Mouse (Mus musculus) neural tube, embryonic 15.5 days (tissue): Measurements from ENCODE around the gene Slc51b. TPM values are rescaled to one million over a fixed set of nuclear protein-coding genes. Genes with fewer than 3 reads are reported as not detected.

Experiments used
- ATAC-seq: fragments of 200-750 bp; cut with Nextera tagmentation; 2 replicates; pipeline ENCODE4 v1.8.0; 2017; ENCODE audit warnings: mild to moderate bottlenecking, moderate TSS enrichment, moderate library complexity; ENCODE audit not compliant: low FRiP score
- H3K27ac ChIP-seq: fragments of 300-500 bp; sonication (generic); replicated peaks from 2 replicates; pipeline ENCODE4 v1.5.1; 2015; ENCODE audit warnings: mild to moderate bottlenecking, inconsistent platforms
- H3K27me3 ChIP-seq: fragments of 300-500 bp; sonication (generic); replicated peaks from 2 replicates; pipeline ENCODE4 v1.6.1; 2015; ENCODE audit warnings: inconsistent platforms
- H3K36me3 ChIP-seq: fragments of 300-500 bp; sonication (generic); 2 replicates; pipeline ENCODE4 v1.6.1; 2015; ENCODE audit warnings: inconsistent platforms
- H3K4me1 ChIP-seq: fragments of 300-500 bp; sonication (generic); 2 replicates; pipeline ENCODE4 v1.6.1; 2015; ENCODE audit warnings: inconsistent platforms
- H3K4me2 ChIP-seq: fragments of 300-500 bp; sonication (generic); 2 replicates; pipeline ENCODE4 v1.6.1; 2015; ENCODE audit warnings: inconsistent platforms, mild to moderate bottlenecking, moderate library complexity
- H3K4me3 ChIP-seq: fragments of 300-500 bp; sonication (generic); replicated peaks from 2 replicates; pipeline ENCODE4 v1.5.1; 2015; ENCODE audit warnings: mild to moderate bottlenecking, inconsistent platforms
- H3K9ac ChIP-seq: fragments of 300-500 bp; sonication (generic); replicated peaks from 2 replicates; pipeline ENCODE4 v1.6.1; 2015; ENCODE audit warnings: mild to moderate bottlenecking, inconsistent platforms
- H3K9me3 ChIP-seq: fragments of 300-500 bp; sonication (generic); replicated peaks from 2 replicates; pipeline ENCODE4 v1.6.1; 2016; ENCODE audit warnings: inconsistent platforms
- WGBS: fragments of 180-500 bp; shearing (Covaris S2); methylation state at CpG from one replicate; pipeline ENCODE4 v1.1.7; 2015; ENCODE audit warnings: mixed read lengths; 5-methylcytosine and 5-hydroxymethylcytosine counted together
- polyA plus RNA-seq: library from polyadenylated mRNA; unstranded; fragments of >200 nt; fragmentation: Nextera tagmentation; extraction: Ambion mirVana; gene quantifications from 2 replicates; pipeline ENCODE4 v1.2.1, GENCODE M21; 2015

Gene Slc51b
- polyA plus RNA-seq, 1 experiment from 2014 or later, result not detected

DNA sequence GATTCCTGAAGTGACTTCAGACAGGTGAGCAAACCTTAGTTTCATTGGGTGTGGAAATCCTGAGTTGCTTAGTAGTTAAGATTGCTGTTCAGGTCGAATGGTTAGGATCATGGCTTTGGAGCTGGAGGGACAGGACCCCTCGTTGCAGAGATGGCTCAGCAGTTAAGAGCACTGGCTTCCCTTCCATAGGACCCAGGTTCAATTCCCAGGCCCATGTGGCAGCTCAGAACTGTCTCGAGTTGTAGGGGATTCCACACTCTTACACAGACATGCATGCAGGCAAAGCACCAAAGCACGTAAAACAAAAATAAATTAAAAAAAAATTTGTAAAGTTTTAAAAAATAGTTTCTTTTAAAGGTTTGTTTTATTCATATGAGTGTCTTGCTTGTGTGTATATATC is 12.5 kb upstream of the Slc51b start:
- Histone ChIP-seq H3K9me3 (no peaks in the 10 kb centered on the region), H3K4me3 (no peak overlapping the region; the same call in 1 of the 2 replicates), H3K27me3 (no peaks in the 10 kb centered on the region), H3K36me3 (peaks cover 9% of the 10 kb centered on the region; the same call in 1 of the 2 replicates), H3K9ac (no peak overlapping the region), H3K4me1 (peaks cover 15% of the 10 kb centered on the region), H3K4me2 (peak overlapping the region; percentile 71; the same call in 1 of the 2 replicates), H3K27ac (no peak overlapping the region)
- WGBS, result 76% methylated on average over 4 of the region's 4 CpGs
- ATAC-seq, result peak; percentile 25; the same call in 1 of the 2 replicates

DNA sequence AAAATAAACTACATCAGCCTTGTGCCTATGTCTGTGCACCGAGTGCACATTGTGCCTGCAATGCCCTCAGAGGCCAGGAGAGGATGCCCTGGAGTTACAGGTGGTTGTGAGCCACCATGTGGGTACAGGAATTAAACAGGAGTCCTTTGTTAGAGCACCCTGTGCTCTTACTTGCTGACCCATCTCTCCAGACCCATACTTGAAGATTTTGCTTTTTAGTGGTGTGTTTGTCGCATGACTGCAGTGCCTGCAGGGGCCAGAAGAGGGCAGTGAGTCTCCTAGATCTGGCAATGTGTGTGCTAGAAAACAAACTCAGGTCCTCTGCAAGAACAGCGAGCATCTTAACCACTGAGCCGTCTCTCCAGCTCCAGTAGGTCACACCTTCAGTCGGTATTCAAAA is 11.4 kb upstream of the Slc51b start:
- 0 out of 2 replicates have a peak, but pooled peaks cover 2% of the 10 kb centered on the region for H3K36me3 ChIP-seq
- ATAC-seq, result no peak
- H3K27ac ChIP-seq, result no peak overlapping the region
- WGBS, result 72% methylated on average over 5 of the region's 5 CpGs
- H3K27me3 ChIP-seq, result no peaks in the 10 kb centered on the region
- H3K9me3 ChIP-seq, result no peaks in the 10 kb centered on the region
- no peak overlapping the region for H3K4me3 ChIP-seq
- no peak overlapping the region for H3K9ac ChIP-seq
- no peak overlapping the region for H3K4me2 ChIP-seq
- peaks cover 15% of the 10 kb centered on the region for H3K4me1 ChIP-seq

DNA sequence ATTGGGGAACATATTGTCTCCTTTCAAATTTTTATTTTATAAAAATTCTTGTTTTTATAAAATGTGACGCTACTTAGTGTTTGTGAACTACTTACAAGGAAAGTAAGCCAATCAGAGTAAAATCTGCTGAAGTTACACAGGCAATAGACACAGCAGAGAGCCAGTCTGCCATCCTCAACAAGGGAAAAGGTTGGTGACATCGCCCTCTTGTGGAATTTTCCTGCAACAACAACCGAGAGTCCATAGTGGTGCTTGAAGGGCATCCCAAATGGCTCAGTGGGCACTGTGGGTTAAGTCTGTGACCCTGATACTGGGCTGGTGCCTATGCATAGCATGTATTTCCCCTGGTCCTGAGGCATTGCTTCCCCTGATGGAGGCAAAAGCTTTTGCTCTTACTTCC is 9.5 kb upstream of the Slc51b start:
- no peaks in the 10 kb centered on the region for H3K27me3 ChIP-seq
- H3K36me3 ChIP-seq, result no peaks in the 10 kb centered on the region
- H3K9ac ChIP-seq, result no peak overlapping the region
- ATAC-seq, result no peak
- H3K4me2 ChIP-seq, result no peak overlapping the region
- no peaks in the 10 kb centered on the region for H3K9me3 ChIP-seq
- no peak overlapping the region for H3K27ac ChIP-seq
- H3K4me3 ChIP-seq, result no peak overlapping the region
- 0% methylated on average over 3 of the region's 3 CpGs for WGBS
- H3K4me1 ChIP-seq, result peaks cover 9% of the 10 kb centered on the region

DNA sequence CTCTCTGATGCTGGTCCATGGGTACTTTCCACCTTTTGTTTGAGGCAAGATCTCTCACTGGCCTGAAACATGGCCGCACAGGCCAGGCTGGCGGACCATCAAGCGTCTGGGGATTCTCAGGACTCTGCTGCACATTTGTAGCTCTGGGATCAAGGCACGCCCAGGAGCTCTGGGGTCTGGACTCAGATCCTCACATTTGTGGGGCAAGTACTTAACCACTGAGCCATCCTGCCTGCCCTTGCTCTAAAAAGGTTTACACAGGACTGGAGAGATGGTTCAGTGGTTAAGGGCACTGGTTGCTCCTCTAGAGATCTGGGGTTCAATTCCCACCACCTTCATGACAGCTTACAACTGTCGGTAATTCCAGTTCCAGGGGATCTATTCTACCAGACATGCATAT is 8.2 kb upstream of the Slc51b start:
- H3K27me3 ChIP-seq, result no peaks in the 10 kb centered on the region
- H3K4me2 ChIP-seq, result no peak overlapping the region
- no peaks in the 10 kb centered on the region for H3K4me1 ChIP-seq
- no peaks in the 10 kb centered on the region for H3K9me3 ChIP-seq
- H3K36me3 ChIP-seq, result no peaks in the 10 kb centered on the region
- 86% methylated on average over 5 of the region's 5 CpGs for WGBS
- H3K4me3 ChIP-seq, result no peak overlapping the region
- no peak overlapping the region for H3K9ac ChIP-seq
- H3K27ac ChIP-seq, result no peak overlapping the region
- no peak for ATAC-seq

DNA sequence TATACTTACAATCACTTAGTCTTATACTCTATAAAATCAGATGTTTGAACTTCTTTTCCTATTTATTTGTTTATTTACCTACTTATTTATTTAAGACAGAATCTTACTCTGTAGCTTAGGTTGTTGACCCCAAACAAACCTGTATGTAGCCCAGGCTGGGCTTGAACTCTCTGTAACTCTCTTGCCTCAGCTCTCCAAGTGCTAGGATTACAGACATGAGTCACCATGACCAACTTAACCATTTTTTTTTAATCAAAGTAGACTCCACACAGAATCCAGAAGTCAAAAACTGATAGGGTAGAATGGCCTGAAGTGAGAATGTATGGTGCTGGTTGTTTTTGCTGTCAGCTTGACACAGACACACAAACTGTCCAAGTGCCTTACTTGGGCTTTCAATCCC is 7.6 kb upstream of the Slc51b start:
- no peak for ATAC-seq
- Histone ChIP-seq H3K9ac (no peak overlapping the region), H3K4me3 (no peak overlapping the region), H3K4me1 (no peaks in the 10 kb centered on the region), H3K27me3 (no peaks in the 10 kb centered on the region), H3K36me3 (no peaks in the 10 kb centered on the region), H3K27ac (no peak overlapping the region), H3K4me2 (no peak overlapping the region), H3K9me3 (no peaks in the 10 kb centered on the region)

DNA sequence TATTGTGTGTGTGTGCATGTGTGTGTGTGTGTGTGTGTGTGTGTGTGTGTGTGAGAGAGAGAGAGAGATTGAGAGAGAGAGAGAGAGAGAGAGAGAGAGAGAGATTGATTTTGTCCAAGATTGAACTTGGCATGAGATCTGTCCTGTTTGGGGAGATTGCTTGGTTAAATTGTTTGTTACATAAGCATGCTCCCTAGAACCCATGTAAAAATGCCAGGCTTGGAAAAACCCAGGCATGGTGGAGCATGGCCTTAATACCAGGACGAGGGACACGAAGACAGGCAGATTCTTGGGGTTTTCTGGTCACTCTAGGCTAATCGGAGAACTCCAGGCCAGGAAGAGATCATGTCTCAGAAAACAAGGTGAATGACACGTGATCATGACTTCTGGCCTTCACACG is 5.2 kb upstream of the Slc51b start:
- no peaks in the 10 kb centered on the region for H3K36me3 ChIP-seq
- no peak overlapping the region for H3K9ac ChIP-seq
- H3K9me3 ChIP-seq, result no peaks in the 10 kb centered on the region
- H3K4me2 ChIP-seq, result no peak overlapping the region
- H3K27ac ChIP-seq, result no peak overlapping the region
- H3K4me1 ChIP-seq, result no peaks in the 10 kb centered on the region
- WGBS, result 89% methylated on average over 5 of the region's 5 CpGs
- no peaks in the 10 kb centered on the region for H3K27me3 ChIP-seq
- no peak for ATAC-seq
- no peak overlapping the region for H3K4me3 ChIP-seq

DNA sequence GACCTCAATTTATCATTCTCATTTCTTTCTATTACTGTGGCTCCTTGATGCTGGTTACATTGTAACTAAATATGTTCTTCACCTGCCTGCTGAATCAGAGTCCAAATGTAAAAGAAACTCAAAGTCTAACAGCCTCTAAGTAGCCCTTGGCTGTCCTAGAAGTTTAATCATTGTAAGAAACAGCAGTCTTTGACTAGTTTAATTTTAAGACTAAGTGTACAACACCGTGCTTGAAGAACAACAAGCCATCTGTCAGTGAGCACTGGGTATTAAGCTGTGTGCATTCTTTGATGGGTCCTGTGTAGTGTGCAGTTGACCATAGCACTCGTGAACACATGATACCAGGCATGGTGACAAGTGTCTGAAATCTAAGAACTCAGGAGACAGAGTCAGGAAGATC is 4.8 kb upstream of the Slc51b start:
- Histone ChIP-seq H3K4me3 (no peak overlapping the region), H3K4me1 (no peaks in the 10 kb centered on the region), H3K27ac (no peak overlapping the region), H3K27me3 (no peaks in the 10 kb centered on the region), H3K9me3 (no peaks in the 10 kb centered on the region), H3K36me3 (no peaks in the 10 kb centered on the region), H3K4me2 (no peak overlapping the region), H3K9ac (no peak overlapping the region)
- ATAC-seq, result no peak
- WGBS, result 82% methylated on average over 2 of the region's 2 CpGs

DNA sequence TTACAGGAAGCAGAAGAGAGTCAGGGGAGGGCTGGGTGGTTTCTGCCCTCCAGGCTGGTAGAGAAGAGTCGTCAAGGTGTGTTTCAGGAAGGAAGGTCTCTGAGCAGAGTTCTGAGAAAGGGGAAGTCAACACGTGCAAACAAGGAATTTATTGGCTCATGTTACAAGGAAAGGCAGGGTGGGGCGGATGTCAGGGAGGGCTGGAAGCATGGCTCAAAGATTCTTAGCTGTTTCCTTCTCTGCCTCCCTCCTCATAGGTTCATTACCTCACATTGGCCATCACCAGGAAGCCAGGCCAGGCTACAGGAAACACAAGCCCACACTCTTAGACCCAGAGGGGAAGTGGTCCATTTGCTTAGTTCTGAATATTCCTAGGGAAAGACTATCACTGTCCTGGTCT is 1.6 kb upstream of the Slc51b start:
- Histone ChIP-seq H3K27me3 (no peaks in the 10 kb centered on the region), H3K4me1 (no peaks in the 10 kb centered on the region), H3K9ac (no peak overlapping the region), H3K4me3 (no peak overlapping the region), H3K36me3 (no peaks in the 10 kb centered on the region), H3K9me3 (no peaks in the 10 kb centered on the region), H3K27ac (no peak overlapping the region), H3K4me2 (no peak overlapping the region)
- ATAC-seq, result no peak
- 37% methylated on average over 3 of the region's 3 CpGs for WGBS

DNA sequence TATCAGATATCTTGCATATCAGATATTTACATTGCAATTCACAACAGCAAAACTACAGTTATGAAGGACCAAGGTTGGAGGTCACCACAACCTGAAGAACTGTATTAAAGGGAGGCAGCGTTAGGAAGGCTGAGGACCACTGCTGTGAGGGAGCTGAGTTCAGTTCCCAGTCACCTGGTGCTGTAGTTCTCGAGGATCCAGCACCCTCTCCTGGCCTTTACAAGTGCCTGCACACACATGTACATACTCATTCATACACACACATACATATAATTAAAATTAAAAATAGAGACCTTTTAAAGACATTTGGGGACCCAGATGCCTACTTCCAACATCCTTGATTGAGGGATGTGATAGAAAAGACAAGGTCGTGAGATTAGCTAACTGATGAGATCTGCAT is 3.1 kb downstream of the Slc51b start:
- no peak overlapping the region for H3K9ac ChIP-seq
- no peaks in the 10 kb centered on the region for H3K36me3 ChIP-seq
- WGBS, result 78% methylated on average over 3 of the region's 3 CpGs
- H3K9me3 ChIP-seq, result no peaks in the 10 kb centered on the region
- no peak for ATAC-seq
- H3K27ac ChIP-seq, result no peak overlapping the region
- H3K4me2 ChIP-seq, result no peak overlapping the region
- no peaks in the 10 kb centered on the region for H3K4me1 ChIP-seq
- no peaks in the 10 kb centered on the region for H3K27me3 ChIP-seq
- no peak overlapping the region for H3K4me3 ChIP-seq

DNA sequence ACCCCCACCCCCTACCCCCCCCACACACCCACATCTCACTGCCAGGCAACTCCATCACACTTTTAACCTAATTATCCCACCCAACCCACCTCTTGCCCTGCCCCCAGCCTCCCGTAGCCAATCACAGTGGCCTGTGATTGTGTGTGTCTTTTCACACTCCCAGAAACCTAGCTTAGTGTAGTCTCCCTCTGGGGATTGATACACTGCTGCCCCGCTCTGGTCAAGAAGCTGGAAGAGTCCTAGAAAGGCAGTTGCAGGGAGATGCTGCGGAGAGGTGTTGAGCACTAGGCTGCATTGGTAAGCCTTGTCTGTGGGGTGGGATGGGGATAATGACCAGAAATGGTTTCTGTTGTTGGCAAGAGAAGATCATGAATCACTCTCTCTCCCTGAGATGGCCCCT is 5.0 kb downstream of the Slc51b start:
- Histone ChIP-seq H3K27me3 (no peaks in the 10 kb centered on the region), H3K4me1 (no peaks in the 10 kb centered on the region), H3K9me3 (no peaks in the 10 kb centered on the region), H3K9ac (no peak overlapping the region), H3K4me2 (no peak overlapping the region), H3K27ac (no peak overlapping the region), H3K36me3 (no peaks in the 10 kb centered on the region), H3K4me3 (no peak overlapping the region)
- 43% methylated on average over 3 of the region's 3 CpGs for WGBS
- no peak for ATAC-seq

DNA sequence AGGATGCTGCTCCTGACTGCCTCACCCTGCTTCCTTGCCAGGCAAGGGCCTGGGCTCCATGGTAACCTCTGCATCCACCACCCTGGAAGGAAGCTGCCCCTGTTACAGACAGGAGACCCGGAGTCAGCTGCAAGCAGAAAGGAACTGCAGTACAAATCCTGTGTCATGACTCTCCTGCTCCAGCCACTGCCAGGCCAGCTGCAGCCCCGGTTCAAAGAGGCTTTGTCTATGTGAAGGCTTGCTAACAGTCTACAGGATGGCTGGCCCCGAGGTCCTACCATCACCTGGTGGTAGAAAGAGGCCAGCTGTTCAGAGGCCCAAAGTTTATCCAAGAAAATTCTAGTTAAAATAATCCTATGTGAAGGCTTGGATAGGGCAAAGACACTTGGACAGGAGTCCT is 11.4 kb downstream of the Slc51b start:
- Histone ChIP-seq H3K27me3 (no peaks in the 10 kb centered on the region), H3K4me1 (no peaks in the 10 kb centered on the region), H3K4me3 (no peak overlapping the region), H3K36me3 (no peaks in the 10 kb centered on the region), H3K9ac (no peak overlapping the region), H3K27ac (no peak overlapping the region), H3K9me3 (no peaks in the 10 kb centered on the region), H3K4me2 (no peak overlapping the region)
- ATAC-seq, result no peak
- WGBS, result 80% methylated on average over 3 of the region's 3 CpGs

DNA sequence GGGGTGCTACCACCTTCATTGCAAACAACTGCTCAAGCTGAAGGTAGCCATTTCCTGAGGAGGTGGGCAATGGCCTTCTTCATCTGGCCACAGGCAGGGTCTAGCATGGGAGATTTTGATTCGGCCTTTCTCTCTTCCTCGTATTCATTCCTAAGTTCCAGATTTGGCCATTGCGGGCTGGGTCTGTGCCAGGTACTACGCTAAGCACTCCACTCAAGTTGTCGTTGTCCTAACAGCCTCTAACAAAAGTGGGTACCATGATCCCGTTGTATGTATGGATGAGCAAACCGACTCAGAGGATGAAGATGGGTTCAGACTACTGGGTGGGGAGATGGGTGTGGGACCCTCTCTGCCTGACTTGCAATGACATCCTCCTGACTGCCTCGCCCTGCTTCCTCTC is 12.4 kb downstream of the Slc51b start:
- Histone ChIP-seq H3K4me2 (no peak overlapping the region), H3K9ac (no peak overlapping the region)
- WGBS, result 96% methylated on average over 8 of the region's 8 CpGs

DNA sequence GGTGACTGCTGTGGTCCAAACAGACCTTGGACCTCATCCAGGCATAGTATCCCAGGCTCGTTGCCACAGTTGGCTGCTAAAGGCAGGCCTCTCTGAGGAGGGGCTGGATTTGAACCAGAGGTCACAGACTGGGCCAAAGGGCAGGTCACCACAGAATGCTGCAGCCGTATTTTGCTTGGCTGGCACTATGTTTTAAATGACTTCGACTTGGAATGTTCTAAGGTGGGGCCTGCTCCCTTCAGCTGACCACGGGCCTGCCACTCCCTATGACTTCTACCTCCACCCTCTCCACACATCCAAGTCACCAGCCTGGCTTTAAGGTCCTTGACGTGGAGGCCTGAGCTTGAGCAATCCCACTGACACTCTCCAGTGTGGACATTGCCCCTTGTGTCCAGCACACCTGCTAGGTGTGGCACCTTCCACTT is 13.9 kb downstream of the Slc51b start:
- WGBS, result 72% methylated on average over 5 of the region's 5 CpGs

More for the DNA sequence above, 12.4 kb downstream of the Slc51b start:
- no peak for ATAC-seq
- Histone ChIP-seq H3K9me3 (no peaks in the 10 kb centered on the region), H3K4me1 (no peaks in the 10 kb centered on the region), H3K27ac (no peak overlapping the region), H3K27me3 (no peaks in the 10 kb centered on the region), H3K36me3 (no peaks in the 10 kb centered on the region), H3K4me3 (no peak overlapping the region)

More for the DNA sequence above, 13.9 kb downstream of the Slc51b start:
- H3K4me1 ChIP-seq, result peaks cover 3% of the 10 kb centered on the region; the same call in 1 of the 2 replicates
- no peaks in the 10 kb centered on the region for H3K9me3 ChIP-seq
- ATAC-seq, result no peak
- H3K27ac ChIP-seq, result no peak overlapping the region
- no peaks in the 10 kb centered on the region for H3K27me3 ChIP-seq
- no peaks in the 10 kb centered on the region for H3K36me3 ChIP-seq
- no peak overlapping the region for H3K4me2 ChIP-seq
- no peak overlapping the region for H3K9ac ChIP-seq
- H3K4me3 ChIP-seq, result no peak overlapping the region
